Mouse (Mus musculus) neural tube, embryonic 12.5 days (tissue): Measurements from ENCODE around the gene Stam. TPM values are rescaled to one million over a fixed set of nuclear protein-coding genes. Genes with fewer than 3 reads are reported as not detected.
A peak's percentile ranks its signal among the peaks of the same experiment; 100 is the strongest.
"Not testable (repeated sequence)": the region's sequence is repeated elsewhere in the genome, so short reads cannot be mapped to it uniquely, and the experiment has no call there.

Experiments used
- ATAC-seq: fragments of 200-750 bp; cut with Nextera tagmentation; 2 replicates; pipeline ENCODE4 v1.8.0; 2017; ENCODE audit warnings: low read depth, mild to moderate bottlenecking, moderate TSS enrichment, moderate library complexity; ENCODE audit not compliant: low FRiP score
- H3K27ac ChIP-seq: fragments of 300-500 bp; sonication (generic); 2 replicates; pipeline ENCODE4 v1.5.1; 2016
- H3K27me3 ChIP-seq: fragments of 300-500 bp; sonication (generic); replicated peaks from 2 replicates; pipeline ENCODE4 v1.6.1; 2016; ENCODE audit warnings: mild to moderate bottlenecking
- H3K36me3 ChIP-seq: fragments of 300-500 bp; sonication (generic); 2 replicates; pipeline ENCODE4 v1.6.1; 2016; ENCODE audit warnings: mild to moderate bottlenecking
- H3K4me1 ChIP-seq: fragments of 300-500 bp; sonication (generic); 2 replicates; pipeline ENCODE4 v1.6.1; 2016
- H3K4me2 ChIP-seq: fragments of 300-500 bp; sonication (generic); replicated peaks from 2 replicates; pipeline ENCODE4 v1.6.1; 2016; ENCODE audit warnings: mild to moderate bottlenecking
- H3K4me3 ChIP-seq: fragments of 300-500 bp; sonication (generic); 2 replicates; pipeline ENCODE4 v1.5.1; 2016
- H3K9ac ChIP-seq: fragments of 300-500 bp; sonication (generic); 2 replicates; pipeline ENCODE4 v1.6.1; 2016; ENCODE audit warnings: mild to moderate bottlenecking
- H3K9me3 ChIP-seq: fragments of 300-500 bp; sonication (generic); 2 replicates; pipeline ENCODE4 v1.6.1; 2016; ENCODE audit warnings: mild to moderate bottlenecking
- WGBS: fragments of 180-500 bp; shearing (Covaris S2); methylation state at CpG from one replicate; pipeline ENCODE4 v1.1.7; 2016; 5-methylcytosine and 5-hydroxymethylcytosine counted together
- polyA plus RNA-seq: library from polyadenylated mRNA; unstranded; fragments of >200 nt; fragmentation: Nextera tagmentation; extraction: Ambion mirVana; gene quantifications from 2 replicates; pipeline ENCODE4 v1.2.1, GENCODE M21; 2016

Gene Stam
- polyA plus RNA-seq, 1 experiment from 2014 or later: 104 TPM

- ATAC-seq: no peak
- H3K4me1 ChIP-seq: no peaks in the 10 kb centered on the region
- no peaks in the 10 kb centered on the region for H3K36me3 ChIP-seq
- no peaks in the 10 kb centered on the region for H3K9me3 ChIP-seq
- H3K4me3 ChIP-seq: no peak overlapping the region
- WGBS: 58% methylated on average over 2 of the region's 2 CpGs
- H3K27me3 ChIP-seq: no peaks in the 10 kb centered on the region
- H3K4me2 ChIP-seq: no peak overlapping the region
- no peak overlapping the region for H3K9ac ChIP-seq
- no peak overlapping the region for H3K27ac ChIP-seq
Observed at GRCm38 (mm10) chr2:14065704-14066650, 7.9 kb upstream of the Stam start.

- no peaks in the 10 kb centered on the region for H3K27me3 ChIP-seq
- no peaks in the 10 kb centered on the region for H3K4me1 ChIP-seq
- H3K4me3 ChIP-seq: no peak overlapping the region
- H3K36me3 ChIP-seq: no peaks in the 10 kb centered on the region
- no peaks in the 10 kb centered on the region for H3K9me3 ChIP-seq
- no peak overlapping the region for H3K9ac ChIP-seq
- no peak for ATAC-seq
- no peak overlapping the region for H3K27ac ChIP-seq
- WGBS: 85% methylated on average over 2 of the region's 2 CpGs
- no peak overlapping the region for H3K4me2 ChIP-seq
Observed at GRCm38 (mm10) chr2:14069027-14069426, 4.9 kb upstream of the Stam start.

- H3K27ac ChIP-seq: no peak overlapping the region
- WGBS: 83% methylated on average over 8 of the region's 8 CpGs
- H3K4me1 ChIP-seq: peaks cover 8% of the 10 kb centered on the region
- no peak overlapping the region for H3K4me2 ChIP-seq
- no peak overlapping the region for H3K4me3 ChIP-seq
- no peak for ATAC-seq
- no peak overlapping the region for H3K9ac ChIP-seq
- no peaks in the 10 kb centered on the region for H3K27me3 ChIP-seq
- H3K9me3 ChIP-seq: no peaks in the 10 kb centered on the region
- no peaks in the 10 kb centered on the region for H3K36me3 ChIP-seq
Observed at GRCm38 (mm10) chr2:14070466-14070865, 3.4 kb upstream of the Stam start.

- H3K9me3 ChIP-seq: no peaks in the 10 kb centered on the region
Observed at GRCm38 (mm10) chr2:14073008-14073361, 913 bp upstream of the Stam start.

GRCm38 (mm10) chr2:14074221-14074901, 463 bp downstream of the Stam start:
- Histone ChIP-seq H3K4me1 (peaks cover 11% of the 10 kb centered on the region), H3K4me3 (peak overlapping the region; percentile 70), H3K4me2 (peak overlapping the region; percentile 57), H3K9me3 (no peaks in the 10 kb centered on the region), H3K27me3 (no peaks in the 10 kb centered on the region), H3K36me3 (no peaks in the 10 kb centered on the region), H3K9ac (peak overlapping the region; percentile 89), H3K27ac (peak overlapping the region; percentile 77)
- under 1% methylated on average over 38 of the region's 38 CpGs for WGBS
- peak; percentile 57; the same call in 1 of the 2 replicates for ATAC-seq

More at GRCm38 (mm10) chr2:14073008-14073361, 913 bp upstream of the Stam start:
- 22% methylated on average over 8 of the region's 8 CpGs for WGBS
- ATAC-seq: no peak
- peaks cover 11% of the 10 kb centered on the region for H3K4me1 ChIP-seq
- H3K36me3 ChIP-seq: no peaks in the 10 kb centered on the region
- peak overlapping the region; percentile 70 for H3K4me3 ChIP-seq
- no peaks in the 10 kb centered on the region for H3K27me3 ChIP-seq
- H3K9ac ChIP-seq: peak overlapping the region; percentile 89
- H3K27ac ChIP-seq: 0 out of 2 replicates have a peak overlapping the region, but pooled peaks have one; percentile 26
- H3K4me2 ChIP-seq: peak overlapping the region; percentile 57

GRCm38 (mm10) chr2:14078527-14078926, 4.6 kb downstream of the Stam start:
- not testable (repeated sequence) for H3K9ac ChIP-seq, H3K4me2 ChIP-seq, H3K4me3 ChIP-seq, ATAC-seq, H3K9me3 ChIP-seq, H3K27me3 ChIP-seq, H3K27ac ChIP-seq, H3K36me3 ChIP-seq
- peaks cover 11% of the 10 kb centered on the region for H3K4me1 ChIP-seq
- WGBS: 92% methylated on average over 9 of the region's 9 CpGs

- no peak for ATAC-seq
Observed at GRCm38 (mm10) chr2:14100533-14100932, 26.6 kb downstream of the Stam start.

GRCm38 (mm10) chr2:14102603-14103002, 28.7 kb downstream of the Stam start:
- no peaks in the 10 kb centered on the region for H3K9me3 ChIP-seq
- no peak overlapping the region for H3K4me3 ChIP-seq
- no peak overlapping the region for H3K27ac ChIP-seq
- no peaks in the 10 kb centered on the region for H3K4me1 ChIP-seq
- ATAC-seq: no peak
- 91% methylated on average over 2 of the region's 2 CpGs for WGBS
- no peak overlapping the region for H3K9ac ChIP-seq
- H3K36me3 ChIP-seq: peaks cover 9% of the 10 kb centered on the region; the same call in 1 of the 2 replicates
- H3K4me2 ChIP-seq: no peak overlapping the region
- no peaks in the 10 kb centered on the region for H3K27me3 ChIP-seq

More at GRCm38 (mm10) chr2:14100533-14100932, 26.6 kb downstream of the Stam start:
- Histone ChIP-seq H3K9me3 (peaks cover 10% of the 10 kb centered on the region; the same call in 1 of the 2 replicates), H3K27ac (no peak overlapping the region), H3K4me2 (no peak overlapping the region), H3K9ac (no peak overlapping the region), H3K36me3 (peaks cover 14% of the 10 kb centered on the region), H3K27me3 (no peaks in the 10 kb centered on the region), H3K4me3 (no peak overlapping the region), H3K4me1 (no peaks in the 10 kb centered on the region)

GRCm38 (mm10) chr2:14103924-14104323, 30.0 kb downstream of the Stam start:
- Histone ChIP-seq H3K36me3 (peaks cover 9% of the 10 kb centered on the region; the same call in 1 of the 2 replicates), H3K9me3 (no peaks in the 10 kb centered on the region), H3K4me2 (no peak overlapping the region), H3K9ac (no peak overlapping the region), H3K27ac (no peak overlapping the region), H3K4me3 (no peak overlapping the region), H3K4me1 (no peaks in the 10 kb centered on the region), H3K27me3 (no peaks in the 10 kb centered on the region)
- no peak for ATAC-seq
- 91% methylated on average over 1 of the region's 1 CpGs for WGBS

GRCm38 (mm10) chr2:14107673-14108072, 33.8 kb downstream of the Stam start:
- Histone ChIP-seq H3K4me2 (no peak overlapping the region), H3K9me3 (no peaks in the 10 kb centered on the region), H3K27me3 (no peaks in the 10 kb centered on the region), H3K36me3 (peaks cover 7% of the 10 kb centered on the region; the same call in 1 of the 2 replicates), H3K27ac (no peak overlapping the region), H3K4me3 (no peak overlapping the region), H3K4me1 (no peaks in the 10 kb centered on the region), H3K9ac (no peak overlapping the region)
- WGBS: 93% methylated on average over 3 of the region's 3 CpGs
- ATAC-seq: no peak

- Histone ChIP-seq H3K4me1 (no peaks in the 10 kb centered on the region), H3K4me2 (no peak overlapping the region), H3K4me3 (no peak overlapping the region), H3K9ac (no peak overlapping the region), H3K27ac (no peak overlapping the region), H3K9me3 (no peaks in the 10 kb centered on the region), H3K36me3 (peaks cover 17% of the 10 kb centered on the region), H3K27me3 (no peaks in the 10 kb centered on the region)
- ATAC-seq: no peak
- WGBS: 95% methylated on average over 6 of the region's 6 CpGs
Observed at GRCm38 (mm10) chr2:14126387-14126786, 52.5 kb downstream of the Stam start.

GRCm38 (mm10) chr2:14127629-14128028, 53.7 kb downstream of the Stam start:
- H3K4me2 ChIP-seq: no peak overlapping the region
- no peak overlapping the region for H3K9ac ChIP-seq
- H3K4me3 ChIP-seq: no peak overlapping the region
- no peaks in the 10 kb centered on the region for H3K9me3 ChIP-seq
- H3K4me1 ChIP-seq: no peaks in the 10 kb centered on the region
- peaks cover 23% of the 10 kb centered on the region for H3K36me3 ChIP-seq
- H3K27ac ChIP-seq: no peak overlapping the region
- no peak for ATAC-seq
- no peaks in the 10 kb centered on the region for H3K27me3 ChIP-seq
- 66% methylated on average over 3 of the region's 3 CpGs for WGBS
